In the genomic region with DNA sequence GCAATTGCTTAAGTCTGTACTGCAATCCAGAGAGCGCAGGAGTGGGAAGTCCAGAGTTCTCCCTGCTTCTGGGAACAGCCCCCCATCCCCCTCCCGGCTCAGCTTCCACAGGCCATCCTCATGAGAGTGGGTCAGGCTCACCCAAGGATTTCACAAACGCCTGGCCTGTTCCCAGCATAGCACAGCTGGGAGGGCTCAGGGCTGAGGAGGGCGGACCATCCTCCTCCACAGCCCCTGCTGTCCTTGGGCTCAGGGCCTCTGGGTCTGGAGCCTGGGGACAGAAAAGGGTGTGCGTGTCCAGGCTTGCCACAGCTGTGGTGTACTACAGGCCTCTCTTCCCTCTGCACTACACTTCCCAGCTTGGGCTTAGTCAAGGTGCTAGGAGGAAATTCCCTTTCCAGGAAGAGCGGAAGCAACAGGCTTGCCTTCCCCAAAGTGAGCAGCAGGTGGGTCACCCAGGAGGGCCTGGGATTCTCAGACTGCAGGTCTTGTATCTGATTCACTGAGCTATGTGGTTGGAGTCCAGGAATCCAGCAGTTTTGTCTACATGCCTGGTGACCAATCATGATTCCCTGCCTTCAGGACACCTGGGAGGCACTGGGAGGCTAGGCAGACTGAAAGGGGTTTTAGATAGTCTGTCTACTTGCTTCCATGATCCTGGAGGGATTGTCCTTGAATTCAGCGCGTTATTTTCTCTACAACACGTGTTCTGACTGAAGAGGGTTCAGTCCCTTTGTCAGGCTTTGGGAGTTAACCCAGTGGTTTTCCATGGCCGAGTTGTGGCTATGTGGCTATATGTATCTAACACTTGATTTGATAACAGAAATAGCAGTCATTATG, we compare ENCODE assay signal across 8 mouse cellular contexts. TPM values are rescaled to one million over a fixed set of nuclear protein-coding genes. Genes with fewer than 3 reads are reported as not detected.
DNase-seq lines count a peak whose midpoint lies in the region; ATAC-seq lines count a peak whose summit lies in the region.

No protein-coding gene starts in this region.

- H3K9ac ChIP-seq in hindbrain, embryonic 16.5 days (ENCODE audit: low read depth, low read length), result peak overlapping the region; percentile 48
- H3K9ac ChIP-seq in liver, embryonic 12.5 days, result 0 out of 2 replicates have a peak overlapping the region, but pooled peaks have one; percentile 28
- H3K9ac ChIP-seq in neural tube, embryonic 11.5 days (ENCODE audit: low read length), result peak overlapping the region; percentile 24; the same call in 1 of the 2 replicates

- no peak for ATAC-seq in hindbrain, embryonic 16.5 days
- ATAC-seq in liver, embryonic 12.5 days, result no peak
- ATAC-seq in neural tube, embryonic 11.5 days (ENCODE audit: insufficient read depth, low FRiP score, low TSS enrichment), result no peak

- 0 out of 2 replicates have a peak, but pooled peaks cover 2% of the 10 kb centered on the region for H3K27me3 ChIP-seq in hindbrain, embryonic 16.5 days (replicated peaks; ENCODE audit: control insufficient read depth, insufficient read depth, low read length)
- H3K27me3 ChIP-seq in liver, embryonic 12.5 days (replicated peaks), result peaks cover 98% of the 10 kb centered on the region
- peaks cover 19% of the 10 kb centered on the region for H3K27me3 ChIP-seq in neural tube, embryonic 11.5 days (ENCODE audit: control insufficient read depth, insufficient read depth, low read length)

- WGBS in hindbrain, embryonic 16.5 days, result 29% methylated on average over 10 of the region's 10 CpGs
- 46% methylated on average over 10 of the region's 10 CpGs for WGBS in liver, embryonic 12.5 days (ENCODE audit: insufficient replicate concordance)
- WGBS in neural tube, embryonic 11.5 days, result 40% methylated on average over 10 of the region's 10 CpGs

- peak; percentile 33 for DNase-seq in thymus, postnatal 4 days
- DNase-seq in thymus, postnatal 14 days, result no peak
- DNase-seq in gastrocnemius, postnatal 10 days, result peak; percentile 79
- no peak for DNase-seq in neural tube, embryonic 11.5 days (ENCODE audit: low spot score)
- DNase-seq in cerebellum, adult 18-20 months, result no peak
- no peak for DNase-seq in right cerebral cortex, postnatal 4 days

- peaks cover 55% of the 10 kb centered on the region for H3K4me1 ChIP-seq in hindbrain, embryonic 16.5 days (ENCODE audit: control insufficient read depth, insufficient read depth, low read depth, low read length)
- H3K4me1 ChIP-seq in liver, embryonic 12.5 days, result peaks cover 64% of the 10 kb centered on the region
- peaks cover 48% of the 10 kb centered on the region for H3K4me1 ChIP-seq in neural tube, embryonic 11.5 days (ENCODE audit: control insufficient read depth, insufficient read depth, low read length)

- H3K27ac ChIP-seq in hindbrain, embryonic 16.5 days (ENCODE audit: low read depth, low read length), result peak overlapping the region; percentile 67
- peak overlapping the region; percentile 78 for H3K27ac ChIP-seq in liver, embryonic 12.5 days
- peak overlapping the region; percentile 9; the same call in 1 of the 2 replicates for H3K27ac ChIP-seq in neural tube, embryonic 11.5 days (ENCODE audit: low read depth, low read length)

- no peaks in the 10 kb centered on the region for H3K9me3 ChIP-seq in hindbrain, embryonic 16.5 days (ENCODE audit: control insufficient read depth, low read length)
- no peaks in the 10 kb centered on the region for H3K9me3 ChIP-seq in liver, embryonic 12.5 days (replicated peaks)
- H3K9me3 ChIP-seq in neural tube, embryonic 11.5 days (ENCODE audit: control insufficient read depth, low read length), result no peaks in the 10 kb centered on the region

- no peaks in the 10 kb centered on the region for H3K36me3 ChIP-seq in hindbrain, embryonic 16.5 days (ENCODE audit: control insufficient read depth, insufficient read depth, low read length)
- H3K36me3 ChIP-seq in liver, embryonic 12.5 days, result peaks cover 15% of the 10 kb centered on the region
- H3K36me3 ChIP-seq in neural tube, embryonic 11.5 days (ENCODE audit: control insufficient read depth, insufficient read depth, low read length), result no peaks in the 10 kb centered on the region

- peak overlapping the region; percentile 85 for H3K4me2 ChIP-seq in hindbrain, embryonic 16.5 days (ENCODE audit: low read length)
- no peak overlapping the region for H3K4me2 ChIP-seq in liver, embryonic 12.5 days
- H3K4me2 ChIP-seq in neural tube, embryonic 11.5 days (ENCODE audit: low read depth), result no peak overlapping the region; the same call in 1 of the 2 replicates

- no peak overlapping the region for H3K4me3 ChIP-seq in hindbrain, embryonic 16.5 days (ENCODE audit: low read length)
- no peak overlapping the region for H3K4me3 ChIP-seq in liver, embryonic 12.5 days
- no peak overlapping the region for H3K4me3 ChIP-seq in neural tube, embryonic 11.5 days (ENCODE audit: low read depth, low read length)

RNA-seq across cellular contexts. Expression of a gene that starts 7.4 kb away (rescaled TPM):
- 1 to 10 TPM; 6.2 to 9.8 TPM for total RNA-seq in gastrocnemius, postnatal 10 days (2021)
- 7.5 and 8.9 TPM in 2 replicates for polyA plus RNA-seq in hindbrain, embryonic 16.5 days (2015; fragmentation: Nextera tagmentation; extraction: Ambion mirVana)
- 8.6 and 9.8 TPM in 2 replicates for polyA plus RNA-seq in liver, embryonic 12.5 days (2016; fragmentation: Nextera tagmentation; extraction: Ambion mirVana)
- polyA plus RNA-seq in neural tube, embryonic 11.5 days (2014; fragmentation: Nextera tagmentation; extraction: Ambion mirVana), result 3.7 and 5.1 TPM in 2 replicates

RNA-seq across cellular contexts. Expression of a gene that starts 23.6 kb away (rescaled TPM):
- total RNA-seq in gastrocnemius, postnatal 10 days (2021), result 10 to 100 TPM; 17.8 to 21.6 TPM
- polyA plus RNA-seq in hindbrain, embryonic 16.5 days (2015; fragmentation: Nextera tagmentation; extraction: Ambion mirVana), result 67.3 and 68.4 TPM in 2 replicates
- 26.4 and 29.6 TPM in 2 replicates for polyA plus RNA-seq in liver, embryonic 12.5 days (2016; fragmentation: Nextera tagmentation; extraction: Ambion mirVana)
- 40.9 and 45.9 TPM in 2 replicates for polyA plus RNA-seq in neural tube, embryonic 11.5 days (2014; fragmentation: Nextera tagmentation; extraction: Ambion mirVana)

Comparison
In these comparisons a context has a peak if more than half of its experiments do, and no peak if none do; other contexts are left out.
1. DNase-seq: peak in thymus, postnatal 4 days (single experiment) and gastrocnemius, postnatal 10 days (single experiment); none in thymus, postnatal 14 days (single experiment), neural tube, embryonic 11.5 days (single experiment), cerebellum, adult 18-20 months (0 of 2) and right cerebral cortex, postnatal 4 days (single experiment).
2. H3K27ac ChIP-seq: peak in every context shown above with its lines; median percentile 78 in liver, embryonic 12.5 days; 67 in hindbrain, embryonic 16.5 days; 9 in neural tube, embryonic 11.5 days.
3. Peak in every context shown above with its lines, with median percentiles within 50 percentile points of each other: H3K9ac ChIP-seq.